ENCODE assay signal across 14 mouse cellular contexts in the genomic region with DNA sequence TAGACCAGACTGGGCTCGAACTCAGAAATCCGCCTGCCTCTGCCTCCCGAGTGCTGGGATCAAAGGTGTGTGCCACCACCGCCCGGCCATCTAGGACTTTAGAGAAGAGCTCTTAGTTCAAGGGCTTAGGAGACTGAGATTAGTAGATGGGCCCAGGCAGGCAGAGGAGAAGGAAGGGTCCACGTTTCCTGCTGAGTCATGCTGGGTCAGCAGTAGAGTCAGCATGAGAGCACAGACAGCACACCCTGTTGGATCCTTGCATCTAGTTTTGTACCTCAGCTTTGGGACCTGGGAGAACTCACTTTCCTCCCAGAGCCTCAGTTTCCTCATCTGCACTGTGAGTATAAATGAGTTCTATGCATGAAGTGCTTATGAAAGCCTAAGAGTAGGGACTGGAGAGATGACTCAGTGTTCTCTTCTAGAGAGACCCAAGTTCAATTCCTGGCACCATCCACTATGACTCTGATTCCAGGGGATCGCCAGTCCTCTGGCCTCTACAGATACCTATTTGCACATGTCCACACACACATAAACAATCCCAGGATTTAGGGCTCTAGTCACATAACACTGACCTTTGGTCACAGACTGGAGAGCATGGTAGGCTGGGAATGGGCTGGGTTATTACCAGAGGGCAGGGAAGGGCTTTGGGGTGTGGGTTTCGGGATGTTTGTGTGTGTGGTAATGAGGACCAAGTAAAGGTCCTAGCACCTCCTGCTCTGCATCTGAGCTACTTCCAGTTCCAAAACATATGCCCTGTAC. TPM values are rescaled to one million over a fixed set of nuclear protein-coding genes. Genes with fewer than 3 reads are reported as not detected.
DNase-seq lines count a peak whose midpoint lies in the region; ATAC-seq and TF ChIP-seq lines count a peak whose summit lies in the region.
"Had no signal": no experiment of that assay in that cellular context is flagged by ENCODE, and none has a peak within 500 bp of the region (broad histone marks: within the 10 kb centered on the region; RNA-seq: fewer than 3 reads in every experiment).

No protein-coding gene starts in this region.

- H3K36me3 ChIP-seq in MEL (ENCODE audit: control insufficient read depth in 1 of 2, insufficient read depth in 2 of 2, low read length in 2 of 2) = peaks cover 17 to 22% of the 10 kb centered on the region in 2 experiments
- H3K36me3 ChIP-seq in intestine, embryonic 15.5 days = peaks cover 28% of the 10 kb centered on the region

- no peak; a peak in 1 of 4 replicates for TF ChIP-seq EP300 in MEL (IDR thresholded peaks at IDR 0.05; ENCODE audit: low read depth in 1 of 2, low read length in 2 of 2)

- WGBS in intestine, embryonic 15.5 days = 93% methylated on average over 8 of the region's 8 CpGs
- WGBS in olfactory bulb, adult 2 months = 88% methylated on average over 8 of the region's 8 CpGs
- WGBS in cerebellum, adult 2 months = 92% methylated on average over 8 of the region's 8 CpGs

- H3K9me3 ChIP-seq in MEL (replicated peaks; ENCODE audit: insufficient read depth, low read length) = no peaks in the 10 kb centered on the region
- H3K9me3 ChIP-seq in intestine, embryonic 15.5 days = no peaks in the 10 kb centered on the region
- H3K9me3 ChIP-seq: forebrain, embryonic 15.5 days; hindbrain, embryonic 13.5 days; limb, embryonic 10.5 days; neural tube, embryonic 12.5 days had no signal

- intact Hi-C loops in left cerebral cortex, adult 2 months (cut with DNase I) = no loop called here
- intact Hi-C loops in left cerebral cortex, postnatal 25 days (cut with DNase I) = loop anchor here (1.0 kb wide), 1 partner anchor 12 kb away; no protein-coding TSS in a partner anchor

- no peak overlapping the region for H3K4me3 ChIP-seq in left cerebral cortex, adult 2 months
- no peak overlapping the region for H3K4me3 ChIP-seq in MEL (ENCODE audit: control insufficient read depth in 1 of 2, insufficient read depth in 1 of 2, low read depth in 2 of 2, low read length in 2 of 2)
- H3K4me3 ChIP-seq in intestine, embryonic 15.5 days (replicated peaks) = no peak overlapping the region
- no peak overlapping the region for H3K4me3 ChIP-seq in olfactory bulb, adult 2 months (ENCODE audit: insufficient read depth, low read depth, low read length)
- H3K4me3 ChIP-seq in cerebellum, adult 2 months (replicated peaks; ENCODE audit: insufficient read depth, low read depth, low read length) = no peak overlapping the region
- H3K4me3 ChIP-seq: forebrain, embryonic 15.5 days; hindbrain, embryonic 13.5 days; limb, embryonic 10.5 days; neural tube, embryonic 12.5 days had no signal

- no peak for TF ChIP-seq RAD21 in MEL (IDR thresholded peaks at IDR 0.05; ENCODE audit: low read depth, low read length)

- DNase-seq in left cerebral cortex, adult 2 months (ENCODE audit: extremely low spot score in 1 of 2, low spot score in 2 of 2) = no peak
- DNase-seq in left cerebral cortex, postnatal 25 days (ENCODE audit: low spot score in 2 of 2) = no peak
- DNase-seq in MEL (ENCODE audit: low read depth, low spot score) = peak; percentile 71
- no peak for DNase-seq in layer of hippocampus, adult 11-12 months (ENCODE audit: low spot score)
- DNase-seq in cerebellum, adult 2 months = no peak
- DNase-seq: lung, postnatal 36 days had no signal

- 0 out of 2 replicates have a peak, but pooled peaks have one; percentile 23 for ATAC-seq in intestine, embryonic 15.5 days
- ATAC-seq: forebrain, embryonic 15.5 days; Patski had no signal

- H3K79me2 ChIP-seq in MEL (ENCODE audit: control insufficient read depth, insufficient read depth, low read length, poor library complexity) = peaks cover 3% of the 10 kb centered on the region

- H3K27me3 ChIP-seq in MEL (ENCODE audit: control insufficient read depth in 1 of 2, insufficient read depth in 2 of 2, low read length in 2 of 2) = no peaks in the 10 kb centered on the region
- no peaks in the 10 kb centered on the region for H3K27me3 ChIP-seq in intestine, embryonic 15.5 days (replicated peaks)
- no peaks in the 10 kb centered on the region for H3K27me3 ChIP-seq in cerebellum, adult 2 months (ENCODE audit: control insufficient read depth, insufficient read depth, low read length)
- H3K27me3 ChIP-seq: forebrain, embryonic 15.5 days; hindbrain, embryonic 13.5 days; neural tube, embryonic 12.5 days; Patski had no signal

- no peak overlapping the region for H3K9ac ChIP-seq in MEL (ENCODE audit: control insufficient read depth, low read depth, low read length, poor library complexity, severe bottlenecking)
- no peak overlapping the region for H3K9ac ChIP-seq in intestine, embryonic 15.5 days
- H3K9ac ChIP-seq: forebrain, embryonic 15.5 days; hindbrain, embryonic 13.5 days; neural tube, embryonic 12.5 days had no signal

- H3K27ac ChIP-seq in left cerebral cortex, adult 2 months = peak overlapping the region; percentile 73
- peak overlapping the region; percentile 11; the same call in 1 of the 2 replicates for H3K27ac ChIP-seq in MEL (ENCODE audit: control insufficient read depth, low read depth, low read length)
- H3K27ac ChIP-seq in intestine, embryonic 15.5 days = no peak overlapping the region
- 0 out of 2 replicates have a peak overlapping the region, but pooled peaks have one; percentile 33 for H3K27ac ChIP-seq in olfactory bulb, adult 2 months (ENCODE audit: insufficient read depth, low read depth, low read length)
- no peak overlapping the region for H3K27ac ChIP-seq in cerebellum, adult 2 months (ENCODE audit: insufficient read depth, low read length)
- H3K27ac ChIP-seq: forebrain, embryonic 15.5 days; hindbrain, embryonic 13.5 days; limb, embryonic 10.5 days; neural tube, embryonic 12.5 days had no signal

- TF ChIP-seq POLR2A in MEL (IDR thresholded peaks at IDR 0.05; ENCODE audit: control insufficient read depth in 1 of 2, insufficient read depth in 1 of 2, low read depth in 1 of 2, low read length in 2 of 2, poor library complexity in 1 of 2) = no peak
- TF ChIP-seq POLR2A in olfactory bulb, adult 2 months (IDR thresholded peaks at IDR 0.05; ENCODE audit: insufficient read depth, low read depth, low read length) = no peak
- TF ChIP-seq POLR2A in cerebellum, adult 2 months (IDR thresholded peaks at IDR 0.05; ENCODE audit: borderline replicate concordance, insufficient read depth, low read length) = no peak

- H3K4me2 ChIP-seq in intestine, embryonic 15.5 days (replicated peaks) = no peak overlapping the region
- H3K4me2 ChIP-seq: forebrain, embryonic 15.5 days; hindbrain, embryonic 13.5 days; neural tube, embryonic 12.5 days had no signal

- TF ChIP-seq CTCF in left cerebral cortex, adult 2 months (IDR thresholded peaks at IDR 0.05) = no peak
- no peak for TF ChIP-seq CTCF in MEL (IDR thresholded peaks at IDR 0.05 in 2 of 3, conservative IDR thresholded peaks at IDR 0.05 in 1 of 3; ENCODE audit: control insufficient read depth in 1 of 3, insufficient read depth in 1 of 3, low read depth in 2 of 3, low read length in 3 of 3, poor library complexity in 1 of 3, severe bottlenecking in 1 of 3)
- TF ChIP-seq CTCF in olfactory bulb, adult 2 months (IDR thresholded peaks at IDR 0.05; ENCODE audit: insufficient read depth, low read depth, low read length) = no peak
- TF ChIP-seq CTCF in cerebellum, adult 2 months (IDR thresholded peaks at IDR 0.05; ENCODE audit: borderline replicate concordance, insufficient read depth, low read depth, low read length) = no peak

- peaks cover 11 to 16% of the 10 kb centered on the region in 2 experiments; a peak in 3 of 4 replicates for H3K4me1 ChIP-seq in MEL (ENCODE audit: control insufficient read depth in 1 of 2, insufficient read depth in 2 of 2, low read length in 2 of 2)
- no peaks in the 10 kb centered on the region for H3K4me1 ChIP-seq in intestine, embryonic 15.5 days (replicated peaks)
- H3K4me1 ChIP-seq in olfactory bulb, adult 2 months (ENCODE audit: control insufficient read depth, insufficient read depth, low read length) = peaks cover 8% of the 10 kb centered on the region; the same call in 1 of the 2 replicates
- peaks cover 24% of the 10 kb centered on the region for H3K4me1 ChIP-seq in cerebellum, adult 2 months (ENCODE audit: control insufficient read depth, insufficient read depth, low read length)
- H3K4me1 ChIP-seq: forebrain, embryonic 15.5 days; hindbrain, embryonic 13.5 days; limb, embryonic 10.5 days; neural tube, embryonic 12.5 days had no signal

RNA-seq across cellular contexts. Expression of a gene that starts 19.9 kb away (rescaled TPM):
- total RNA-seq in left cerebral cortex, adult 2 months (2021) = 100 to 1,000 TPM; 420 to 427 TPM
- 100 to 1,000 TPM; 423 to 442 TPM for total RNA-seq in left cerebral cortex, postnatal 25 days (2021)
- 241 and 248 TPM in 2 replicates for total RNA-seq in MEL (2012; rRNA removed)
- polyA plus RNA-seq in MEL (2012; ENCODE audit: insufficient read depth in 1 of 2, insufficient read length in 2 of 2, low read depth in 1 of 2, low replicate concordance in 2 of 2, missing spikeins in 1 of 2) = 1,000 to 10,000 TPM in 1 of 2 experiments, 100 to 1,000 TPM in 1; 447 to 1,242 TPM
- polyA plus RNA-seq in intestine, embryonic 15.5 days (2015; fragmentation: Nextera tagmentation; extraction: Ambion mirVana) = 227 and 239 TPM in 2 replicates
- 365 TPM in 1 of 2 replicates, not detected in the other for polyA plus RNA-seq in olfactory bulb, adult 2 months (2012; ENCODE audit: insufficient read depth, insufficient read length, low replicate concordance, missing spikeins)
- polyA plus RNA-seq in cerebellum, adult 2 months (2012; rRNA removed) = 621 and 638 TPM in 2 replicates

RNA-seq across cellular contexts. Expression of a gene that starts 20.3 kb away (rescaled TPM):
- 10 to 100 TPM; 31.1 to 32.8 TPM for total RNA-seq in left cerebral cortex, adult 2 months (2021)
- total RNA-seq in left cerebral cortex, postnatal 25 days (2021) = 10 to 100 TPM; 33.7 to 34.7 TPM
- total RNA-seq in MEL (2012; rRNA removed) = 112 and 128 TPM in 2 replicates
- 100 to 1,000 TPM in 1 of 2 experiments, not detected in 1; 164 TPM for polyA plus RNA-seq in MEL (2012; ENCODE audit: insufficient read depth in 1 of 2, insufficient read length in 2 of 2, low read depth in 1 of 2, low replicate concordance in 2 of 2, missing spikeins in 1 of 2)
- polyA plus RNA-seq in intestine, embryonic 15.5 days (2015; fragmentation: Nextera tagmentation; extraction: Ambion mirVana) = 120 and 152 TPM in 2 replicates
- not detected in 2 replicates for polyA plus RNA-seq in olfactory bulb, adult 2 months (2012; ENCODE audit: insufficient read depth, insufficient read length, low replicate concordance, missing spikeins)
- polyA plus RNA-seq in cerebellum, adult 2 months (2012; rRNA removed) = 62.4 and 67.3 TPM in 2 replicates

RNA-seq across cellular contexts. Expression of a gene that starts 33.4 kb away (rescaled TPM):
- total RNA-seq in left cerebral cortex, adult 2 months (2021) = 10 to 100 TPM; 34.8 to 41.4 TPM
- total RNA-seq in left cerebral cortex, postnatal 25 days (2021) = 10 to 100 TPM; 25.5 to 27.2 TPM
- 21.6 and 23.5 TPM in 2 replicates for total RNA-seq in MEL (2012; rRNA removed)
- 10 to 100 TPM in 1 of 2 experiments, not detected in 1; 20.7 TPM for polyA plus RNA-seq in MEL (2012; ENCODE audit: insufficient read depth in 1 of 2, insufficient read length in 2 of 2, low read depth in 1 of 2, low replicate concordance in 2 of 2, missing spikeins in 1 of 2)
- polyA plus RNA-seq in intestine, embryonic 15.5 days (2015; fragmentation: Nextera tagmentation; extraction: Ambion mirVana) = 25.9 and 26.0 TPM in 2 replicates
- polyA plus RNA-seq in olfactory bulb, adult 2 months (2012; ENCODE audit: insufficient read depth, insufficient read length, low replicate concordance, missing spikeins) = not detected in 2 replicates
- 36.9 and 51.5 TPM in 2 replicates for polyA plus RNA-seq in cerebellum, adult 2 months (2012; rRNA removed)

RNA-seq across cellular contexts. Expression of a gene that starts 34.0 kb away (rescaled TPM):
- total RNA-seq in left cerebral cortex, adult 2 months (2021) = 10 to 100 TPM; 50.1 to 56.8 TPM
- 10 to 100 TPM; 49.8 to 56.5 TPM for total RNA-seq in left cerebral cortex, postnatal 25 days (2021)
- 87.9 and 109 TPM in 2 replicates for total RNA-seq in MEL (2012; rRNA removed)
- 100 to 1,000 TPM in 1 of 2 experiments, not detected in 1; 304 TPM for polyA plus RNA-seq in MEL (2012; ENCODE audit: insufficient read depth in 1 of 2, insufficient read length in 2 of 2, low read depth in 1 of 2, low replicate concordance in 2 of 2, missing spikeins in 1 of 2)
- polyA plus RNA-seq in intestine, embryonic 15.5 days (2015; fragmentation: Nextera tagmentation; extraction: Ambion mirVana) = 65.5 and 80.4 TPM in 2 replicates
- polyA plus RNA-seq in olfactory bulb, adult 2 months (2012; ENCODE audit: insufficient read depth, insufficient read length, low replicate concordance, missing spikeins) = not detected in 2 replicates
- polyA plus RNA-seq in cerebellum, adult 2 months (2012; rRNA removed) = 50.4 and 51.2 TPM in 2 replicates

RNA-seq across cellular contexts. Expression of a gene that starts 44.6 kb away (rescaled TPM):
- 10 to 100 TPM; 91.2 to 97.6 TPM for total RNA-seq in left cerebral cortex, adult 2 months (2021)
- 10 to 100 TPM; 96.0 to 98.3 TPM for total RNA-seq in left cerebral cortex, postnatal 25 days (2021)
- total RNA-seq in MEL (2012; rRNA removed) = not detected in 2 replicates
- polyA plus RNA-seq in MEL (2012; ENCODE audit: insufficient read depth in 1 of 2, insufficient read length in 2 of 2, low read depth in 1 of 2, low replicate concordance in 2 of 2, missing spikeins in 1 of 2) = not detected
- 11.7 and 12.9 TPM in 2 replicates for polyA plus RNA-seq in intestine, embryonic 15.5 days (2015; fragmentation: Nextera tagmentation; extraction: Ambion mirVana)
- polyA plus RNA-seq in olfactory bulb, adult 2 months (2012; ENCODE audit: insufficient read depth, insufficient read length, low replicate concordance, missing spikeins) = not detected in 2 replicates
- polyA plus RNA-seq in cerebellum, adult 2 months (2012; rRNA removed) = 258 and 264 TPM in 2 replicates
- total RNA-seq: common myeloid progenitor, adult 5-6 weeks had no signal

Comparison
In these comparisons a context has a peak if more than half of its experiments do, and no peak if none do; other contexts are left out.
1. H3K27ac ChIP-seq: peak in left cerebral cortex, adult 2 months (single experiment), MEL (single experiment) and olfactory bulb, adult 2 months (single experiment); none in intestine, embryonic 15.5 days (single experiment) and cerebellum, adult 2 months (single experiment).